Mouse (Mus musculus) lung, embryonic 16.5 days (tissue): Measurements from ENCODE around the gene Polr1e. TPM values are rescaled to one million over a fixed set of nuclear protein-coding genes. Genes with fewer than 3 reads are reported as not detected.

Experiments used
- ATAC-seq: fragments of 200-750 bp; cut with Nextera tagmentation; 2 replicates; pipeline ENCODE4 v1.8.0; 2017; ENCODE audit warnings: low read depth, mild to moderate bottlenecking, moderate library complexity
- H3K27ac ChIP-seq: fragments of 300-500 bp; sonication (generic); 2 replicates; pipeline ENCODE4 v1.5.1; 2014; ENCODE audit warnings: mild to moderate bottlenecking, control low read depth, low read length
- H3K27me3 ChIP-seq: fragments of 300-500 bp; sonication (generic); 2 replicates; pipeline ENCODE4 v1.6.1; 2014; ENCODE audit warnings: low read depth, low read length, mixed read lengths; ENCODE audit not compliant: control insufficient read depth, insufficient read depth
- H3K36me3 ChIP-seq: fragments of 300-500 bp; sonication (generic); 2 replicates; pipeline ENCODE4 v1.6.1; 2014; ENCODE audit warnings: low read length; ENCODE audit not compliant: control insufficient read depth, insufficient read depth
- H3K4me1 ChIP-seq: fragments of 300-500 bp; sonication (generic); replicated peaks from 2 replicates; pipeline ENCODE4 v1.6.1; 2014; ENCODE audit warnings: low read length, mixed read lengths; ENCODE audit not compliant: control insufficient read depth, insufficient read depth
- H3K4me2 ChIP-seq: fragments of 300-500 bp; sonication (generic); 2 replicates; pipeline ENCODE4 v1.6.1; 2014; ENCODE audit warnings: low read depth, low read length, control low read depth
- H3K4me3 ChIP-seq: fragments of 300-500 bp; sonication (generic); 2 replicates; pipeline ENCODE4 v1.5.1; 2014; ENCODE audit warnings: mild to moderate bottlenecking, low read length, control low read depth
- H3K9ac ChIP-seq: fragments of 300-500 bp; sonication (generic); 2 replicates; pipeline ENCODE4 v1.6.1; 2014; ENCODE audit warnings: low read length, control low read depth
- H3K9me3 ChIP-seq: fragments of 300-500 bp; sonication (generic); 2 replicates; pipeline ENCODE4 v1.6.1; 2016; ENCODE audit warnings: low read length; ENCODE audit not compliant: control insufficient read depth
- WGBS: fragments of 180-500 bp; shearing (Covaris S2); extraction: QIAGEN DNeasy Blood & Tissue Kit; methylation state at CpG from one replicate; pipeline ENCODE4 v1.1.7; 2014; 5-methylcytosine and 5-hydroxymethylcytosine counted together
- polyA plus RNA-seq: library from polyadenylated mRNA; unstranded; fragments of >200 nt; fragmentation: Nextera tagmentation; extraction: Ambion mirVana; gene quantifications from 2 replicates; pipeline ENCODE4 v1.2.1, GENCODE M21; 2015

Polr1e gene
- 29.8 and 31.5 TPM in 2 replicates for polyA plus RNA-seq

GRCm38 (mm10) chr4:45018452-45018980 lies at the start of gene Polr1e:
TSS of gene Polr1e (plus strand) at chr4:45018583.
- Histone ChIP-seq H3K4me3 (peak within 1 kb of the TSS; percentile 57), H3K27me3 (no peaks in the 10 kb centered on the region), H3K36me3 (no peaks in the 10 kb centered on the region), H3K4me2 (peak within 1 kb of the TSS; percentile 85), H3K9me3 (no peaks in the 10 kb centered on the region), H3K9ac (peak within 1 kb of the TSS; percentile 58), H3K27ac (0 out of 2 replicates have a peak within 1 kb of the TSS, but pooled peaks have one; percentile 27), H3K4me1 (peaks cover 17% of the 10 kb centered on the region)
- 0% methylated on average over 29 of the region's 29 CpGs for WGBS
- peak; percentile 96 for ATAC-seq

GRCm38 (mm10) chr4:44970056-44970455 lies 48.3 kb upstream of the Polr1e start:
- no peaks in the 10 kb centered on the region for H3K9me3 ChIP-seq
- H3K27ac ChIP-seq, result no peak overlapping the region
- WGBS, result 87% methylated on average over 7 of the region's 7 CpGs
- no peak for ATAC-seq
- H3K4me1 ChIP-seq, result peaks cover 4% of the 10 kb centered on the region; the same call in 1 of the 2 replicates
- no peak overlapping the region for H3K4me3 ChIP-seq
- no peaks in the 10 kb centered on the region for H3K36me3 ChIP-seq
- no peaks in the 10 kb centered on the region for H3K27me3 ChIP-seq
- no peak overlapping the region for H3K4me2 ChIP-seq
- H3K9ac ChIP-seq, result no peak overlapping the region

- H3K9me3 ChIP-seq, result no peaks in the 10 kb centered on the region
- peaks cover 4% of the 10 kb centered on the region; the same call in 1 of the 2 replicates for H3K4me1 ChIP-seq
- H3K27me3 ChIP-seq, result no peaks in the 10 kb centered on the region
- no peaks in the 10 kb centered on the region for H3K36me3 ChIP-seq
- H3K4me2 ChIP-seq, result no peak overlapping the region
- H3K27ac ChIP-seq, result no peak overlapping the region
- ATAC-seq, result no peak
- WGBS, result 19% methylated on average over 10 of the region's 10 CpGs
- no peak overlapping the region for H3K4me3 ChIP-seq
- no peak overlapping the region for H3K9ac ChIP-seq
Observed at GRCm38 (mm10) chr4:44970612-44971110, 47.7 kb upstream of the Polr1e start.

GRCm38 (mm10) chr4:44973450-44973849 lies 44.9 kb upstream of the Polr1e start:
- no peaks in the 10 kb centered on the region for H3K36me3 ChIP-seq
- H3K4me1 ChIP-seq, result peaks cover 4% of the 10 kb centered on the region; the same call in 1 of the 2 replicates
- no peak overlapping the region for H3K27ac ChIP-seq
- H3K4me2 ChIP-seq, result peak overlapping the region; percentile 46
- 13% methylated on average over 9 of the region's 9 CpGs for WGBS
- H3K9me3 ChIP-seq, result no peaks in the 10 kb centered on the region
- no peaks in the 10 kb centered on the region for H3K27me3 ChIP-seq
- peak; percentile 65 for ATAC-seq
- no peak overlapping the region for H3K9ac ChIP-seq
- H3K4me3 ChIP-seq, result peak overlapping the region; percentile 18

DNA sequence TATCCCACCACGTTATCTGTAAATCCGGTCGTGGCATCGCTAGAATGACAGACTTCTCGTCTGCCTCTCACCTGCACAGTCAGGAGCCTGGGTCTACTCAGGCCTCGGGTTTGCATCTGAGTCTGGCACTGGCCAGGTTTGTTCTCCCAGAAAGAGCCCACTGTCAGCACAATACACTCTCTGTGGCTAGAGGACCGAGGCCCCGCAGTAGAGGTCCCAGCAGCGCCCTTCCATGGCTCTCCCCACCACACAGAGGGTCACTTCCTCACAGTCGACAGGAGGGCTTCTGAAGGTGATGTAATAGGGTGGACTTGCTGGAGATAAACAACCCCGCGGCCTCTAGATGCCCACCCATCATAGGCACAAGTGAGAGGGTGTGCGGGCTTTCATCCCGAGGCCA lies 44.5 kb upstream of the Polr1e start:
- 41% methylated on average over 14 of the region's 14 CpGs for WGBS
- no peaks in the 10 kb centered on the region for H3K36me3 ChIP-seq
- H3K4me1 ChIP-seq, result peaks cover 4% of the 10 kb centered on the region; the same call in 1 of the 2 replicates
- no peak overlapping the region for H3K9ac ChIP-seq
- ATAC-seq, result 0 out of 2 replicates have a peak, but pooled peaks have one; percentile 21
- H3K27me3 ChIP-seq, result no peaks in the 10 kb centered on the region
- H3K4me3 ChIP-seq, result peak overlapping the region; percentile 18
- peak overlapping the region; percentile 46 for H3K4me2 ChIP-seq
- no peaks in the 10 kb centered on the region for H3K9me3 ChIP-seq
- no peak overlapping the region for H3K27ac ChIP-seq

GRCm38 (mm10) chr4:44974331-44974730 lies 44.1 kb upstream of the Polr1e start:
- H3K9me3 ChIP-seq, result no peaks in the 10 kb centered on the region
- no peaks in the 10 kb centered on the region for H3K36me3 ChIP-seq
- H3K9ac ChIP-seq, result no peak overlapping the region
- peaks cover 4% of the 10 kb centered on the region; the same call in 1 of the 2 replicates for H3K4me1 ChIP-seq
- no peak overlapping the region for H3K4me3 ChIP-seq
- 75% methylated on average over 8 of the region's 8 CpGs for WGBS
- no peak overlapping the region for H3K27ac ChIP-seq
- 0 out of 2 replicates have a peak, but pooled peaks have one; percentile 5 for ATAC-seq
- no peaks in the 10 kb centered on the region for H3K27me3 ChIP-seq
- no peak overlapping the region for H3K4me2 ChIP-seq

DNA sequence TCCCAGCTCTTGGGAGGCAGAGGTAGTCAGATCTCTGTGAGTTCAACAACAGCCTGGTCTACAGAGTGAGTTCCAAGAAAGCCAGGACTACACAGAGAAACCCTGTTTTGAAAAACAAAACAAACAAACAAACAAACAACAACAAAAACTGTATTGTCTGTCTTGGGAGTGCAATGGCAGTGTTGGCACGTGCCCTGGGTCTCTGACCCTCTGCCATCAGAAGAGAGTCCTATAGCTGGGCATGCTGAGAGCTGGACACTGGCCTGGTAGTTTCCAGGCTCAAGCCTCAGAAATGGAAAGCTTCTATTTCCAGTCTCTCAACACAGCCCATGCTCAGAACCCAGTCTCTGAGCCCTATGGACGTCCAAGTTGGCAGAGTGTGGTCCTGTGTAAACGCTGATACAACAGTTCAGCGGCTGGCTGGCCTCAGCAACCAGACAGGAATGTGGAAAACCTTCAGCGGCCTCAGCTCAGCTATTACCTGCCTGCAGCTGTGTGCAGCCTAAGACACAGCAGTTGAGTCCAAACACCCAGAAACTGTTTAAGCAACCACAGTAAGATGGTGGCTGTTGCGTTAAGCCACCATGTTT lies 42.3 kb upstream of the Polr1e start:
- WGBS, result 61% methylated on average over 6 of the region's 6 CpGs
- no peak overlapping the region for H3K27ac ChIP-seq
- no peaks in the 10 kb centered on the region for H3K27me3 ChIP-seq

GRCm38 (mm10) chr4:44976921-44977710 lies 41.3 kb upstream of the Polr1e start:
- no peaks in the 10 kb centered on the region for H3K9me3 ChIP-seq
- no peaks in the 10 kb centered on the region for H3K36me3 ChIP-seq
- WGBS, result 84% methylated on average over 10 of the region's 10 CpGs
- H3K27ac ChIP-seq, result no peak overlapping the region
- no peak for ATAC-seq
- no peak overlapping the region for H3K4me2 ChIP-seq
- H3K4me1 ChIP-seq, result peaks cover 11% of the 10 kb centered on the region
- no peak overlapping the region for H3K9ac ChIP-seq
- no peaks in the 10 kb centered on the region for H3K27me3 ChIP-seq
- no peak overlapping the region for H3K4me3 ChIP-seq

More for the DNA sequence above, 42.3 kb upstream of the Polr1e start:
- Histone ChIP-seq H3K9me3 (no peaks in the 10 kb centered on the region), H3K4me1 (peaks cover 7% of the 10 kb centered on the region; the same call in 1 of the 2 replicates), H3K4me2 (no peak overlapping the region), H3K9ac (no peak overlapping the region), H3K4me3 (no peak overlapping the region), H3K36me3 (no peaks in the 10 kb centered on the region)
- no peak for ATAC-seq

- H3K4me1 ChIP-seq, result peaks cover 21% of the 10 kb centered on the region
- no peak overlapping the region for H3K4me2 ChIP-seq
- no peaks in the 10 kb centered on the region for H3K9me3 ChIP-seq
- no peak for ATAC-seq
- H3K27me3 ChIP-seq, result no peaks in the 10 kb centered on the region
- H3K4me3 ChIP-seq, result no peak overlapping the region
- no peaks in the 10 kb centered on the region for H3K36me3 ChIP-seq
- 52% methylated on average over 5 of the region's 5 CpGs for WGBS
- H3K9ac ChIP-seq, result no peak overlapping the region
- H3K27ac ChIP-seq, result no peak overlapping the region
Observed at GRCm38 (mm10) chr4:44978175-44978574, 40.2 kb upstream of the Polr1e start.
